Mouse (Mus musculus) hindbrain, embryonic 15.5 days (tissue): ENCODE data around the gene Gm11733. TPM values are rescaled to one million over a fixed set of nuclear protein-coding genes. Genes with fewer than 3 reads are reported as not detected.

ENCODE experiments used
- ATAC-seq: fragments of 200-750 bp; cut with Nextera tagmentation; 2 replicates; pipeline ENCODE4 v1.8.0; 2017; ENCODE audit warnings: low read depth, moderate number of reproducible peaks, moderate TSS enrichment; ENCODE audit not compliant: low FRiP score
- H3K27ac ChIP-seq: fragments of 300-500 bp; sonication (generic); replicated peaks from 2 replicates; pipeline ENCODE4 v1.5.1; 2015; ENCODE audit warnings: mild to moderate bottlenecking, inconsistent platforms
- H3K27me3 ChIP-seq: fragments of 300-500 bp; sonication (generic); 2 replicates; pipeline ENCODE4 v1.6.1; 2015; ENCODE audit warnings: control low read depth, inconsistent platforms
- H3K36me3 ChIP-seq: fragments of 300-500 bp; sonication (generic); 2 replicates; pipeline ENCODE4 v1.6.1; 2015; ENCODE audit warnings: control low read depth, inconsistent platforms
- H3K4me1 ChIP-seq: fragments of 300-500 bp; sonication (generic); replicated peaks from 2 replicates; pipeline ENCODE4 v1.6.1; 2015; ENCODE audit warnings: control low read depth, inconsistent platforms
- H3K4me2 ChIP-seq: fragments of 300-500 bp; sonication (generic); 2 replicates; pipeline ENCODE4 v1.6.1; 2015; ENCODE audit warnings: moderate library complexity, mild to moderate bottlenecking, inconsistent platforms
- H3K4me3 ChIP-seq: fragments of 300-500 bp; sonication (generic); 2 replicates; pipeline ENCODE4 v1.5.1; 2015; ENCODE audit warnings: mild to moderate bottlenecking, inconsistent platforms
- H3K9ac ChIP-seq: fragments of 300-500 bp; sonication (generic); 2 replicates; pipeline ENCODE4 v1.6.1; 2015; ENCODE audit warnings: inconsistent platforms
- H3K9me3 ChIP-seq: fragments of 300-500 bp; sonication (generic); 2 replicates; pipeline ENCODE4 v1.6.1; 2016; ENCODE audit warnings: control low read depth, inconsistent platforms
- WGBS: fragments of 180-500 bp; shearing (Covaris S2); methylation state at CpG from one replicate; pipeline ENCODE4 v1.1.7; 2015; 5-methylcytosine and 5-hydroxymethylcytosine counted together
- polyA plus RNA-seq: library from polyadenylated mRNA; unstranded; fragments of >200 nt; fragmentation: Nextera tagmentation; extraction: Ambion mirVana; gene quantifications from 2 replicates; pipeline ENCODE4 v1.2.1, GENCODE M21; 2015

Gene Gm11733
- polyA plus RNA-seq, 1 experiment from 2014 or later: not detected

GRCm38 (mm10) chr11:117466911-117467310 lies 17.3 kb upstream of the Gm11733 start:
- Histone ChIP-seq H3K4me3 (no peak overlapping the region), H3K4me1 (peaks cover 67% of the 10 kb centered on the region), H3K4me2 (no peak overlapping the region), H3K9ac (no peak overlapping the region), H3K27ac (no peak overlapping the region), H3K9me3 (no peaks in the 10 kb centered on the region), H3K27me3 (0 out of 2 replicates have a peak, but pooled peaks cover 5% of the 10 kb centered on the region), H3K36me3 (no peaks in the 10 kb centered on the region)
- ATAC-seq: no peak
- 80% methylated on average over 7 of the region's 7 CpGs for WGBS

GRCm38 (mm10) chr11:117468585-117469363 lies 15.4 kb upstream of the Gm11733 start:
- Histone ChIP-seq H3K4me2 (no peak overlapping the region), H3K27ac (peak overlapping the region; percentile 48), H3K4me3 (no peak overlapping the region), H3K9ac (no peak overlapping the region), H3K36me3 (no peaks in the 10 kb centered on the region), H3K4me1 (peaks cover 64% of the 10 kb centered on the region), H3K9me3 (no peaks in the 10 kb centered on the region), H3K27me3 (peaks cover 6% of the 10 kb centered on the region; the same call in 1 of the 2 replicates)
- WGBS: 45% methylated on average over 6 of the region's 6 CpGs
- no peak for ATAC-seq

GRCm38 (mm10) chr11:117469724-117470123 lies 14.4 kb upstream of the Gm11733 start:
- 36% methylated on average over 5 of the region's 5 CpGs for WGBS
- no peak overlapping the region for H3K4me3 ChIP-seq
- peaks cover 61% of the 10 kb centered on the region for H3K4me1 ChIP-seq

GRCm38 (mm10) chr11:117470586-117471195 lies 13.5 kb upstream of the Gm11733 start:
- Histone ChIP-seq H3K27me3 (peaks cover 10% of the 10 kb centered on the region; the same call in 1 of the 2 replicates), H3K4me1 (peaks cover 51% of the 10 kb centered on the region), H3K36me3 (no peaks in the 10 kb centered on the region), H3K9me3 (no peaks in the 10 kb centered on the region), H3K9ac (no peak overlapping the region), H3K27ac (no peak overlapping the region), H3K4me2 (no peak overlapping the region), H3K4me3 (no peak overlapping the region)
- no peak for ATAC-seq
- WGBS: 91% methylated on average over 12 of the region's 12 CpGs

More at GRCm38 (mm10) chr11:117469724-117470123, 14.4 kb upstream of the Gm11733 start:
- peaks cover 10% of the 10 kb centered on the region; the same call in 1 of the 2 replicates for H3K27me3 ChIP-seq
- no peak overlapping the region for H3K9ac ChIP-seq
- no peak overlapping the region for H3K4me2 ChIP-seq
- no peaks in the 10 kb centered on the region for H3K36me3 ChIP-seq
- ATAC-seq: no peak
- H3K9me3 ChIP-seq: no peaks in the 10 kb centered on the region
- H3K27ac ChIP-seq: peak overlapping the region; percentile 48; the same call in 1 of the 2 replicates

GRCm38 (mm10) chr11:117471625-117472283 lies 12.4 kb upstream of the Gm11733 start:
- Histone ChIP-seq H3K4me3 (no peak overlapping the region), H3K27ac (peak overlapping the region; percentile 2; the same call in 1 of the 2 replicates), H3K36me3 (no peaks in the 10 kb centered on the region), H3K9ac (no peak overlapping the region), H3K4me2 (no peak overlapping the region), H3K27me3 (peaks cover 10% of the 10 kb centered on the region; the same call in 1 of the 2 replicates), H3K4me1 (peaks cover 41% of the 10 kb centered on the region), H3K9me3 (no peaks in the 10 kb centered on the region)
- no peak for ATAC-seq
- 36% methylated on average over 14 of the region's 14 CpGs for WGBS

- no peak for ATAC-seq
- Histone ChIP-seq H3K4me1 (peaks cover 39% of the 10 kb centered on the region), H3K27me3 (peaks cover 7% of the 10 kb centered on the region; the same call in 1 of the 2 replicates), H3K9ac (no peak overlapping the region), H3K27ac (no peak overlapping the region), H3K4me3 (no peak overlapping the region), H3K36me3 (no peaks in the 10 kb centered on the region), H3K4me2 (no peak overlapping the region), H3K9me3 (no peaks in the 10 kb centered on the region)
- 82% methylated on average over 8 of the region's 8 CpGs for WGBS
Measured at GRCm38 (mm10) chr11:117472885-117473284, 11.3 kb upstream of the Gm11733 start.

GRCm38 (mm10) chr11:117475204-117475603 lies 9.0 kb upstream of the Gm11733 start:
- Histone ChIP-seq H3K9ac (no peak overlapping the region), H3K4me3 (no peak overlapping the region), H3K4me2 (no peak overlapping the region), H3K9me3 (no peaks in the 10 kb centered on the region), H3K36me3 (no peaks in the 10 kb centered on the region), H3K4me1 (peaks cover 39% of the 10 kb centered on the region), H3K27ac (no peak overlapping the region), H3K27me3 (peaks cover 7% of the 10 kb centered on the region; the same call in 1 of the 2 replicates)
- WGBS: 86% methylated on average over 2 of the region's 2 CpGs
- ATAC-seq: no peak

GRCm38 (mm10) chr11:117475669-117476068 lies 8.5 kb upstream of the Gm11733 start:
- H3K4me1 ChIP-seq: peaks cover 44% of the 10 kb centered on the region
- WGBS: 28% methylated on average over 10 of the region's 10 CpGs

GRCm38 (mm10) chr11:117476554-117477107 lies 7.5 kb upstream of the Gm11733 start:
- H3K27ac ChIP-seq: no peak overlapping the region
- 69% methylated on average over 5 of the region's 5 CpGs for WGBS
- H3K27me3 ChIP-seq: peaks cover 7% of the 10 kb centered on the region; the same call in 1 of the 2 replicates
- H3K9ac ChIP-seq: no peak overlapping the region
- H3K4me2 ChIP-seq: no peak overlapping the region
- no peak for ATAC-seq
- H3K9me3 ChIP-seq: no peaks in the 10 kb centered on the region
- no peak overlapping the region for H3K4me3 ChIP-seq
- H3K4me1 ChIP-seq: peaks cover 48% of the 10 kb centered on the region
- no peaks in the 10 kb centered on the region for H3K36me3 ChIP-seq

More at GRCm38 (mm10) chr11:117475669-117476068, 8.5 kb upstream of the Gm11733 start:
- H3K9me3 ChIP-seq: no peaks in the 10 kb centered on the region
- H3K36me3 ChIP-seq: no peaks in the 10 kb centered on the region
- no peak overlapping the region for H3K4me2 ChIP-seq
- peaks cover 7% of the 10 kb centered on the region; the same call in 1 of the 2 replicates for H3K27me3 ChIP-seq
- H3K4me3 ChIP-seq: no peak overlapping the region
- ATAC-seq: no peak
- no peak overlapping the region for H3K9ac ChIP-seq
- no peak overlapping the region for H3K27ac ChIP-seq

- no peaks in the 10 kb centered on the region for H3K9me3 ChIP-seq
- 31% methylated on average over 10 of the region's 10 CpGs for WGBS
- H3K27ac ChIP-seq: peak overlapping the region; percentile 86
- H3K27me3 ChIP-seq: peaks cover 5% of the 10 kb centered on the region; the same call in 1 of the 2 replicates
- no peaks in the 10 kb centered on the region for H3K36me3 ChIP-seq
- H3K4me2 ChIP-seq: peak overlapping the region; percentile 31
- H3K9ac ChIP-seq: no peak overlapping the region
- peak; percentile 32; the same call in 1 of the 2 replicates for ATAC-seq
- H3K4me3 ChIP-seq: no peak overlapping the region
- peaks cover 53% of the 10 kb centered on the region for H3K4me1 ChIP-seq
Measured at GRCm38 (mm10) chr11:117478271-117479006, 5.7 kb upstream of the Gm11733 start.
